Mouse (Mus musculus): ENCODE data around the gene Flt3. TPM values are rescaled to one million over a fixed set of nuclear protein-coding genes. Genes with fewer than 3 reads are reported as not detected.

The Flt3 gene
- total RNA-seq, 2 experiments from 2014 or later, result 0.42 to 0.72 TPM

DNA sequence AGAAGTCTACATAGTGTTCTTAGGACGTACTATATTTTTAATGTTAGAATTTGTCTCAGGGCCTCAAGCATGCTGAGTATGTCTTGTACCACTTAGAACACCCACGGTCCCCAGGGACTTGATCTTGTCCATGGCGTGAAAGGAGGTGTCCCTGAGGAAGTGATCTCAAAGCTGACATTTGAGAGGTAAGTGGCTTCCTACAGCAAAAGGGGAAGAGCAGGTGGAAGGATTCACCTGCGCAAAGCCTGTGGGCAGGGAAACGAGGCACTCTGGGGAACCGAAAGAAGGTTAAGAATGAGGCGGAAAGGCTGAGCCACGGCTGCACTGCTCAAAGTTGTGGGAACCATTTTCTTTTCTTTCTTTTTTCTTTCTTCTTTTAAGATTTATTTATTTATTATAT, 48.4 kb downstream of the Flt3 start:
- DNase-seq, result no peak

DNA sequence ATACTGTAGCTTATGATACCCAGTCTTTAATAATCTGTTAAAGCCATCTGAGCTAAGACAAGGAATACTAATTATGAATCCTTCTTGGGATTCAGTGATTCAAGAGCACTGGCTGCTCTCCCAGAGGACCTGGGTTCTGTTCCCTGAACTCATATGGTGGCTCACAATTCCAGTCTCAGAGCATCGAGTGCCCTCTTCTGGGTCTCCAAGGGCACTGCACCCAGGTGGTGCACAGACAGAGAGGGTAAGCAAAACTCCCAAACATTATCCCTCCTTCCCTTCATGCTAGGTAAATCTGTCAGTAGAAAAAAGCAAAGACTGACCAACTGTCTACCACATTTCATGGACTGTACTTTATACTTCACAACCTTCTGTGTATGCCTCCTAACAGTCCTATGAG, 54.3 kb downstream of the Flt3 start:
- DNase-seq, result no peak

DNA sequence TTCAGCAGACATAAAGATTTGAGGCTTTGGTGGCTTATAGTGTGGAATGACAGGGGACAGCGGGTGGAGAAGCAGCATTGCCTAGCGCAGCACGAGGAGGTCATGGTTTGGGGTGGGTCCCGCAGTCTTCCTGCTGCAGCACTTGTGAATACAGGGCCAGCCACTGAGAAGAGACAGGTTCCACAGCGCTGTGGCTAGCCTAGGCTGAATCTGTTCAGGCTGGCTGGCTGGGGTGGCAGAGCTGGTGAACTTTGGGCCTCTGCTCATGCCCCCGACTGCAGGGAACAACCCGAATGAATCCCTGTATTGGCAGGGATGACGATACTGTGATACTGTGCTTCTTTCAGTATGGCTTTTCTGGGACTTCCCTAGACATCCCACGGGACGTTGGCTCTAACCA, 56.4 kb downstream of the Flt3 start:
- no peak for DNase-seq

DNA sequence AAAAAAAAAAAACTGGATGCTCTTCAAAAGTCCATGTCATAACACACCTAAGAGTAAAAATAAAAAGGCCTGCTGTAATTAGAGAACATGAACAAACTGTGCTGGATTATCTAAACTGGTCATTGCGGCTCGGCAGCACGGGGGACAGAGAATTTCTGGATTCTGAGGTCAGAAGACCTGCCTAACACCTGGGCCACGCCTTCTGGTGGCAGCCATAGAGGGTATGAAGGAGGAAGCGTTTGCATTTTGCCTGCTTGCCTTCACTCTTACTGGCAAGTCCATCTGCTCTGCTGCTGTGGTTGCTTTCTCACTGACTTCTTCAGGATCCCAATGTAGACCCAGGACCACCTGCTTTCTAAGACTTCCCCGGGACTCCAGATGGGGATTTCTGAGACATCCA, 57.4 kb downstream of the Flt3 start:
- DNase-seq, result no peak

DNA sequence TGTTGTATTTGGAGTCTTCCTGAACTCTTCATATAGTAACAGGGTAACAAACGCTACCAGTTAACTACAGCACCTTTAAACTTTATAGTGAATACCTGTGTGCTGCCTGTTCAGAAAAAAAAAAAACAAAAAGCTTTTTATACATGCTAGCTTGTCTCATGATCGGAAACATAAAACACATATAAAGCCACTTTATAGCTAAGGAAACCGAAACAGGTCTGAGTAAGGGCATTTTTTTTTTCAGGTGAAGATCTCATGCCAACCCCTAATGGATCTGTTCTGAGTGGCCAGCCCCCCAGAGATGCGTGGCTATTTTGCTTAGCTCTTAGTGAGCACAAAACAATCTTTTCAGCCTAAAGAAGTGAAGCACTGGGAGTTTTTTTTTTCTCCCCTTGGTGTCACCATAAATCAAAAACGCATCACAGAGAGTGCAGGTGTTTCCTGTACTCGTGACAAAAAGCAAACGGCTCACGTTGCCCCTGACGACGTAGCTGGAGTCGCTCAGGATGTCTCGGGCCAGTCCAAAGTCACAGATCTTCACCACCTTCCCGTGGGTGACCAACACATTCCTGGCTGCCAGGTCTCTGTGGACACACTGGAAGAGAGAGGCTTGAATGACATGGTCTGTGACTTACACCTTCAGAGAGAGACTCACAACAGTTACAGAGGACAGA, 59.4 kb downstream of the Flt3 start:
- no peak for DNase-seq

DNA sequence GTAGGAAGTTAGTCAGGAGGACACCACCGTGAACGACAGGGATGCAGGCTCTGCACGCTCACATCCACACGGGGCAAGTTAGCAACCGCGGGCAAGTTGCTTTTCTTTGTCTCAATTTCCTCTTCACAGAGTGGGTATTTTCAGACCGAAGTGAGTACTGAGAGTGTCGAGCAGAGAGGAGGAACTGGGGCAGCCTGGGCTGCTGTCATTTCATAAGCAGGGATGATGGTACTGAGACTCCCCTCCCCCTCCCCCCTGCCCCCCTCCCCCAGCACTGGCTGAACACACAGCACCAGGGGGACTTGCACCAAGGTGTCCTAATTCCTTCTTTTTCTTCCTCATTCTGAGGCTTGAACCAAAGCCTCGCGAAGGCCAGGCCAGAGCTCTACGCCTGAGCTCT, 60.7 kb downstream of the Flt3 start:
- no peak for DNase-seq

DNA sequence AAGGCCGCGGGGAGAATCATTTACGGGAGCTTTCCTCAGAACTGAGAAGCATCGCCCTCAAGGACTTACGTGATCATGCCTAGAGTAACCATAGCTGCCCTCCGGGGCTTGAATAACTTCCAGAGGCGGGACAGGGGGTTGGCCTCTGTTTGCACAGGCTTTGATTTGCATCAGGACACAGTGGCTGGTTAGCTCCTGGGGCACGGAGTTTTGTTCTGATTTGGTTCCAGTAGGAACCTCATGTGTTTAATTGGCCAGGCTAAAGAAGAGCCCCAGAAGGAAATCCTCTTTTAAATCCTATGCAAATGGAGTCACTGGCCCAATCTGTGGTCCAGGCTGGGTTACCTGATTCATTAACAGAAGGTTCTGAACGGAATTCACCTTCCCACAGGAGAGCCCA, 61.3 kb downstream of the Flt3 start:
- no peak for DNase-seq

DNA sequence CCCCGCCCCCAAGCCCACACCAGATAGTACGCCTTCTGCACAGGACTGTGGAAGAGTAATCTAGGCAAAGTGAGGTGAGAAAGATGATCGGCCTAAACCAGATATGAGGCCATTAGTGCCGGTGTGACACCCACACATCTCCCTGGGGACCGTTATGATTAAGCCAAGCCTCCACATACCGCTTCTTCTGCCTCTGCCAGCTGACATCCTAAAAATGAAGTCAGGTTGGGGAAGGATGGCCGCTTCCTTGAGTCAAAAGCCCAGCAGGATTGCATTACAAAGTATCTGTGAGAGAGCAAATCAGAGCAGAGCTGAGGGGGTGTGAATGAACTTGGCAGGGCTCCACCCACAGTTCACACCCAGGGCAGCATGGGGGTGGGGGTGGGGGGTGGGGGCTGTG, 67.6 kb downstream of the Flt3 start:
- no peak for DNase-seq

DNA sequence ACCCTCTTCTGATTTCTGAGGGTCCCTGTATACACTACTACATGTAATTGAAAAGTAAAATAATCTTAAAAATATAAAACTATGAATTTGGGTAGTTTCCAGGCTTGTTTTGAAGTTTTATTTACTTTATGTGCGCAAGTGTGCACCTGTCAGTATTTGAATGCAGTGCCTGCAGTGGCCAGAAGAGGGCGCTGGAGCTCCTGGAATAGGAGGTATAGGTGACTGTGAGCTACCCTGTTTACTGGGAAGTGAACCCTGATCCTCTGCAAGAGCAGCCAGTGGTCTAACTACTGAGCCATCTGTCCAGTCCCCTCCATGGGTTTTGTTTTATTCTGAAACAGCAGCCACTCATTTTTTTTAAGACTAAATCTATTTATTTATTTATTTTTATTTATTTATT, 68.7 kb downstream of the Flt3 start:
- DNase-seq, result peak; percentile 64

DNA sequence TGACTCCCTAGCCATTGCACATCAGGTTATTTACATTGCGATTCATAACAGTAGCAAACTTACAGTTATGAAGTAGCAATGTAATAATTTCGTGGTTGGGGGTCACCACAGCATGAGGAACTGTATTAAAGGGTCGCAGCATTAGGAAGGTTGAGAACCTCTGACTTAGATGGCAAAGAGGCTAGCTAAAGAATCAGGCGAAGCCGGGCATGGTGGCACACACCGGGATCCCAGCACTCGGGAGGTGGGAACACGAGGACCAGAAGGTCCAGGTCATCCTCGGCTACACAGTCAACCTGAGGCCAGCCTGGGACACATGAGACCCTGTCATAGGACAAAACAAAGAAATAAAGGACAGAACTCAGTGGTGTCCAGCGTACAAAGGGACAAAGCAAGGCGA, 70.3 kb downstream of the Flt3 start:
- DNase-seq, result no peak

DNA sequence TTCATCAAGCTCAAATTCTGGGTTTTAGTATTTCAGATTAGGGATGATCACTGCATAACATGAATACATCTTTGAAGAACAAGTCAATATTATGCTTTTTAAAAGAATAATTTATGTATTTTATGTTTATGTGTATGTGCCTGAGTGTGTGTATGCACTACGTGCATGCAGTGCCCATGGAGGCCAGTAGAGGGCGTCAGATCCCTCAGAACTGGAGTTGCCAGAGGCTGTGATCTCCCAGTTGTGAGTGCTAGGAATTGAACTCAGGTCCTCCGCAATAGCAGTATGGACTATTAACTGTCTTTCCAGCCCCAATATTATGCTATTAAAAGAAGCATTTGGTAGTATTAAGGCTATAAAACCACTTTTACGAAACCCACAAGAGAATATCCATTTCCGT, 72.7 kb downstream of the Flt3 start:
- DNase-seq, result no peak

DNA sequence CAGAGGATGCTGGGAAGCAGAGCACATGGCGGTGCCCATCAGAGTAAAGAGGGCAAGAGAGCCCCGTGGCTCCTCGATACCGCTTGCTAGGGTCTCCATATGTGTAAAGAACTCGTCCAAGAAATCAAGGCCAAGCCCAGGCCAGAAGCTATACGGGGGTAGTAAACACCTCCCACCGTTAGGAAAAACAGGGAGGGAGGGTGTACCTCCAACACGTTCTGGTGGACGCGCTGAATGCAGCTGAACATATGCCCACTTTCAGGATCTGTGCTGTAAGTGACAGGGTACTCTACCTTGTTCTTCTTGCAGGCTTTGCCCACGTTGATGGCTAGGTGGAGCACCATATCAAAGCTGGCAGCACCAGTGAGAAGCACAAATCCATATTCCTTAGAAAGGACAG, 74.4 kb downstream of the Flt3 start:
- DNase-seq, result no peak

DNA sequence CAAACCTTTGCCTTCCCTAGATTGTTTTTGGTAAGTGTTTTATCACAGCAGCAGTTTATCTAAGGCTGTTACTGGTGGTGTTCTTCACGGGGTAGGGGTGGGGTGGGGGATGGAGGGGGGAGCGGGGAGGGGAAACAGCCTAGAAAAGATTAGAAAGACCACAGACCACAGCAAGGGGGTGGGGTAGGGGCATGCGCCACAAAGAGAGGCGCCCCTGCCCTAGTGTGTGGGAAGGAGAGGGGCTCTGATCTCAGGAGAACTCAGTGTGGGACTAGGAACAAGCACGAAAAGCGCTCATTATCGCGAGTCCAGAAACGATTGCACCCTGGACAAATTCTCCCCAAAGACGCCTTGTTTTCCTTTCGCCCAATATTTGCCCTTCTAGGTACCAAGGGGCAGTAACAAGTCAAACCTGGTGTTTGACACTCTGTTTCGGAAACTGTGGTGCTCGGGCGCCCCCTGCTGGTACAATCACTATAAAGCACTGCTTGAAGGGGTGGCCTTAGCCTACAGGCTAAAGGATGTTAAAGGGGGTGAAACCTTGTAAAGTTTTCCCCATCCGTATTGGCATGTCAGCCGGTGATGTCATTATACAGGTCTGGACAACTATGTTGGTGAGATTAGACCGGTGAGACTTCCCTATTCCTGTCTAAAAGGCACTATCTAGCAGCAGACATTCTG, 76.9 kb downstream of the Flt3 start:
- peak; percentile 87 for DNase-seq

DNA sequence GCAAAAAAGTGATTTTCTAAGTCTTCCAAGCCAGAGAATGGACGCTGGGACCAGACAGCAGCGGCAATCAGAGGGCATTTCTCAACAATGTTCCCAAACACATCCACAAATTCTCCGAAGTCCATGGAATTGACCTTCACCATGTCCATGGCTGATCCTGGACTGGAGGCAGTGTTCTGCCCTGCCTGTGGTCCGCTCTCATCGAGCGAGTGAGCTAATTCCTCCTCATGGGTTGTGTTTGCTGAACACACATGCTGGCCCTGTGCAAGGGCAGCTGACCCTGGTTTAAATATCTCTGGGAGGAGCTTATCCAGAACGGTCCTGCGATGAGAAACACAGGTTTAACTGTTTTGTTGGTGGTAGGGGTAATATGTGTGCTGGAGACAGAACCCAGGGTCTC, 78.1 kb downstream of the Flt3 start, which contains the start of gene Urad:
Urad (minus strand) TSS at position 258 of the 400 bp plus-strand sequence.
- no peak for DNase-seq

DNA sequence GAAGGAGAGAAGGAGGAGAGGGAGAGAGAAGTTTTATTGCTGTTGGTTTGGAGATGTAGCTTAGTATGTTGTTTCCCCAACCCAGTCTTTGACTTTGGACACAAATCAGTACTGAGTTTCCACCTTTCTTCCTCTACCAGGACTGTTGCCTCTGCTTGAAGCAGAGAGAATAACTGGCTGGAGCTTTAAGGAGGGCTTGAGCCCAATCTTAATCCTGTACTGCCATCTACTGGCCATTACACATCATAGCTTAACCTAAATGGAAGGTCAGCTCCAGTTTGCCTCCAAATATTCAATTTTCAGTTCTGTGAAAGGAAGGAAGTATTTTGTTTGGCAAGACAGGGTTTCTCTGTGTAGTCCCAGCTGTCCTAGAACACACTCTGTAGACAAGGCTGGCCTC, 80.6 kb downstream of the Flt3 start:
- DNase-seq, result peak; percentile 26

DNA sequence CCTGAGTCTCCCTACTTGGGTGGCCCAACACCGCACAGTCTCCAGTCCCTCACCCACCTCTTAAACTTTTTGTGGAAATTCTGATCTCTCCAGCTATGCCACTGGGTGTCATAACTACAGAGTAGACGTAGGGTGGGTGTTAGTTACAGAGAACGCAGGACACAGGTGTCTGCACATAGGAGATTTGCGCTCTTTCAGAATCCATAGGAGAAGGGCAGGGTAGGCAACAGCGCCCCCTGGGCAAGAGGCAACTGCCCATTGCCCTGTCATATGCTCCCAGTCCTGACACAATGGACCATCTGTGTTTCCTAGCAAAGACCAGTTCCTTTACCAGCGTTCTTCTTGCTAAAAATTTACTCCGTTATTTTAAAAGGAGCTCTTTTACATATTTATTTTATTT, 82.3 kb downstream of the Flt3 start:
- no peak for DNase-seq

DNA sequence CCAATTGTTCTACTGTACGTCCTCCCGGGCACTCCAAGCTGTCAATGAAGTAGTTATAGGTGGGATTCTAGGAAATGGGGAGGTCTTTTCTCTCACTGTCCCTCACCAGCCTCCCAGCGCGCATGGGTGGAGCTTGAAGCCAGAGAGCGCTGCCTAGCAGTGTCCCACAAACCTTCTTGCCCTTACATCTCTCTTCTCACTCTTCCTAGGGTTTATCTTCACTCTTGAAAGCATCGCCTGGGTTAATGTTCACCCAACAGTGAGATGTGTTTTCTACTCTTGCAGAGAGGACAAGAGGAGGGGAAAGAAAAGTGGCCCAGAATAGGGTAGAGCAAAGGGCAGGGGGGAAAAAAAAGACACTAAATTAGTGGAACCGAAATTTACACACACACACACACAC, 83.0 kb downstream of the Flt3 start:
- no peak for DNase-seq

DNA sequence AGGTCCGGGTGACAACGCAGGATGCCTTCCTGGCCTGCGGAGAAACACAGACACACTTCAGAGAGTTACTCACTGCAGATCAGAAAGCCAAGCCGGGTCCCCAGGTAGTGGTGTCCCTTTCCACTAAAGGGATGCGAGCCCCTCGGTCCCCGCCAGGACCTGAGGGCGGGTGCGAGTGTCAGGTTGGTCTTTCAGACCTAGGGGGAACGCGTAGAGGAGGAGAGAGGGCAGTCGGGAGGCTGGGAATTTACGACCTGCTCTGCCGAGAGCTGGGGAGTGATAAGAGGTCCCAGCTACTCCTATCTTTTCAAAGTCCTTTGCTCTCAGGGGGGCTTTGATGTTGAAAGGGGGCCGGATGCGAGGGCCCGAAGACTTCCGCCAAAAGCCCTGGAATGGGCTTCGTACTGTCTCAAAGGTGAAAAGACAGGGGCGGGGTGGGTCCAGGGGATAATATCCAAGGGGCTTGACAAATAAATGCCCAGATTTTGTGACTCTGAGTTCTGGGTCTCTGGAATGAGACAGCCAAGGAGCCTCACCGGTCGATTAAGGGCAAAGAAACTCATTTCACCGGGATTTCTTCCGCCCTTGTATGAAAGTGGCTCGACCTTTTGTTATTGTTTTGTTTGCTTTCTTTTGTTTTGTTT, 84.7 kb downstream of the Flt3 start:
- no peak for DNase-seq

DNA sequence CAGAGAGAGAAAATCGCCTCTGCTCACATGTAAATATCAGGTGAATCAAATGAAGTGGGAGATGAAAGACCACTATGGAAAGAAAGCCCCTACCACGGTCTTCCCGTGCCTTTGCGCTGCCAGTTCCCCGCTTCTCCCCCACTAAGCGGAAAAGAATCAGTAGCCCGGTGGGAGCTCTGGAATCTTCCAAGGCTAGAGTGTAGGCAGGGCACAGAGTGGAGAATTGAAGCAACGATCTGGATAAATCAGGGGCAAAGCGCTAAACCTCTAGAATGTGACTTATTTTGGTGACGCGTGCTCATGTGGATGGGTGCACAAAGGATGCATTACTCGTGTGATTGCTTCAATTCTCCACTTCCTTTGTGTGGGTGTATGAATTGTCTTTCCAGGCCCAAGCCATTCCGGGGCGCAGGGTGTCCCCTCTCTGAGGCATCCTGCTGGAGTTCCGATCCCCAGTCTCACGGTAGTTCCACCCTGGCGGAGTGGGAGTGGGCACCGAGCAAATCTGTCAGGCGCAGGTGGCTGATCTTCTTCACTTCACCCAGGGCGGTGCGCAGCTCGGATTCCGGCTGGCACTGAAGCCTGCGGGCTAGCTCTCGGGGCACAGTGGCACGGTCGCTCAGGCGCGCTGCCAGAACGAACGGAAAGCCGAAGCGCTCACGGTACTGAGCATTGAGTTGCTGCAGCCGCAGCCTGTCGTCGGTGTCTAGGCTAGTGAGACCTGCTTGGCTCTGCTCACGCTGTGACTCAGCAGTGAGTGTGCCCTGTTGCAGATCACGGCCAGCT, 85.5 kb downstream of the Flt3 start:
- DNase-seq, result peak; percentile 47

DNA sequence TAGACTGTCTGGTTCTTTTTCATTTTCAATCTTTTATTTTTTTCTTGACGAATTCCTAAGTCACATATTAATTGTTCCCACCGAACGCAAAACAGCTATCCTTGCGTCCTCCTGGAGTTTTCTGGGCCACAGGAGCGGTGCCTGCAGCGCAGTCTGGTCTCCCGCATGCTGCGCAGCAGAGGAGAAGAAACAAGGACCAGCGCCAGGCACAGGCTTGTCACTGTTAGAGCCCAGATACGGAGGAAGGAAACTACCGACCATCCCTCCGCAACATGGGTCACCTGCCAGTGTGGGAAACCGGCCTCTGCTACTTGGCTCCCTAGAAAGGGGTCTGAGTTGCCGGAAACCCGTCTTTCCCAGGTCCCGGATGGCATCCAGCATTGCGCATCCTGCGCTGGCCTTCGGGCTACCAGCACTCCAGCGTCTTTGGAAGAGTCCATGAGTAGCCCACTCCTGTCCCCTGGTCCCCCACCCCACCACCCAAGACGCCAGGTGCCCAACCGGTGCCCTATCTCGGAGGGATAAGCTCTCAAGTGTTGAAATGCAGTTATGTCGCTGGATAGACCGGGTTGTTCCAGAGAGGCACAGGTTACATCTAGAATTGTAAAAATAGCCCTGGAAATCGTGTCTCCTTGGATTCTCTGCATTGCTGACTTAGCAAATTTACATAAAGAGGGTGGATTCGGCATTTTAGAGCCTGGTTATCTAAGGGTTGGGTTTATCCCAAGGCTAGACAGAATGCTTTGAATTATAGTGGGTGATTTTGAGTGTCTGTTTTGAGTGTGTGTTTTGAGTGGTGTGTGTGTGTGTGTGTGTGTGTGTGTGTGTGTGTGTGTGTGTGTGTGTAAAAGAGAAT, 87.2 kb downstream of the Flt3 start:
- no peak for DNase-seq

DNA sequence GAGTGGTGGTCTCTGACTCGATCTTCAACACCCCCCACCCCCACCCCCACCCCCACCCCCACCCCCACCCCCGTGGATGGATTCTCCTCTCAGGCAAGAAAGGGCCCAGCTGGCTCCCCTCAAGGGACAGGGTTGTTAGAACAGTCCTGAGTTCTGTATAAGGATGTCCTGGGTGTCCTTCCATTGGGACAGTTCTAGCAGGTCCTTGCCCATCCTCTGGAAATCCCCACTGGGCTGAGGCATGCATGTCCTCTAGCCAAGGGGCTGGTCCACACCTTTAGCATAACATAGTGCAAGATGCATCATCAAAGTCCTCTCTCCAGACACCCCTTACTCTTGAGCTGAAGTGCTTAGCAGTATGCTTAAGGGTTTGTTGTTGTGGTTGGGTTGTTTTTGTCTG, 90.5 kb downstream of the Flt3 start:
- DNase-seq, result no peak

DNA sequence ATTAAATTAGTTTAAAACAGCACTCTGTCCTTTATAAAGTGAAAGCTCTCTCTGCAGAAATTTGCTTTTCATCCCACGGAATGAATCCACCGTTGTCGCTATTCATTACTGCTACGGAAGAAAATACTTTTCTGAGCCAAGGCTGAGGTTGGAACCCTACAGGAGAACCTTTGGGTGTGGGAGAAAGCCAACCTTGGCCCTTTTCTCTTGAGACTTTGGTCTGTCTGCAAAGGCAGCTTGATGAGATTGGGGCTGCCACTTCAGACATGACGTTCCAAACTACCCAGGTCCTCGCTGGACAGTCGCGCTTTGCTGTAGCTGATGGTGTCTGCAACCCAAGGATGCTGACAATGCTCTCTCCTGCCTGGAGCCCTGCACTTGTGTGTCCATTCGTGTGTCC, 91.8 kb downstream of the Flt3 start:
- DNase-seq, result no peak

Data from adrenal gland, postnatal 10 days (tissue).